Mouse (Mus musculus): ENCODE data around the gene Naglu. TPM values are rescaled to one million over a fixed set of nuclear protein-coding genes. Genes with fewer than 3 reads are reported as not detected.
"Not testable (repeated sequence)": the region's sequence is repeated elsewhere in the genome, so short reads cannot be mapped to it uniquely, and the experiment has no call there.

The Naglu gene
- total RNA-seq, 2 experiments from 2014 or later: 8.3 TPM

GRCm38 (mm10) chr11:101118105-101118504, 48.3 kb downstream of the Naglu start:
- TF ChIP-seq CTCF (IDR thresholded peaks at IDR 0.05): no peak
- Histone ChIP-seq H3K27ac (no peak overlapping the region), H3K4me3 (peak overlapping the region; percentile 97)
- intact Hi-C loops (cut with DNase I): no loop called here
- no peak for DNase-seq (ENCODE audit: extremely low spot score in 1 of 2, low spot score in 2 of 2)

- DNase-seq (ENCODE audit: extremely low spot score in 1 of 2, low spot score in 2 of 2): no peak
- intact Hi-C loops (cut with DNase I): no loop called here
- TF ChIP-seq CTCF (IDR thresholded peaks at IDR 0.05): peak; percentile 22
- Histone ChIP-seq H3K27ac (peak overlapping the region; percentile 97), H3K4me3 (peak overlapping the region; percentile 97)
Observed at GRCm38 (mm10) chr11:101119131-101119760, 49.4 kb downstream of the Naglu start.

- Histone ChIP-seq H3K27ac (peak within 1 kb of the TSS; percentile 97), H3K4me3 (peak within 1 kb of the TSS; percentile 97)
- intact Hi-C loops (cut with DNase I): loop anchor here (1.0 kb wide), 1 partner anchor 51 kb away; the partner anchor contains the start of gene Plekhh3
- no peak; the same call in 1 of the 2 replicates for TF ChIP-seq CTCF (IDR thresholded peaks at IDR 0.05)
- DNase-seq (ENCODE audit: extremely low spot score in 1 of 2, low spot score in 2 of 2): peak; percentile 99 to 100
Observed at GRCm38 (mm10) chr11:101119761-101120544, 50.1 kb downstream of the Naglu start, which contains the start of the genes Retreg3 and Tubg1. Gene Retreg3, minus strand, starts transcription at chr11:101119893. Gene Tubg1, plus strand, starts transcription at chr11:101119938.

- Histone ChIP-seq H3K27ac (peak overlapping the region; percentile 88), H3K4me3 (peak overlapping the region; percentile 97)
- intact Hi-C loops (cut with DNase I): loop anchor here (1.0 kb wide), 1 partner anchor 51 kb away; the partner anchor contains the start of gene Plekhh3
- no peak for DNase-seq (ENCODE audit: extremely low spot score in 1 of 2, low spot score in 2 of 2)
- TF ChIP-seq CTCF (IDR thresholded peaks at IDR 0.05): no peak
Observed at GRCm38 (mm10) chr11:101120545-101121188, 50.9 kb downstream of the Naglu start.

GRCm38 (mm10) chr11:101124494-101124893, 54.7 kb downstream of the Naglu start:
- DNase-seq (ENCODE audit: extremely low spot score in 1 of 2, low spot score in 2 of 2); H3K4me3 ChIP-seq; H3K27ac ChIP-seq; intact Hi-C loops (cut with DNase I): not testable (repeated sequence)

- DNase-seq (ENCODE audit: extremely low spot score in 1 of 2, low spot score in 2 of 2); H3K4me3 ChIP-seq; H3K27ac ChIP-seq; intact Hi-C loops (cut with DNase I): not testable (repeated sequence)
Observed at GRCm38 (mm10) chr11:101125008-101125407, 55.2 kb downstream of the Naglu start.

- Histone ChIP-seq H3K27ac (no peak overlapping the region), H3K4me3 (no peak overlapping the region)
- no peak; the same call in 1 of the 2 replicates for TF ChIP-seq CTCF (IDR thresholded peaks at IDR 0.05)
- DNase-seq (ENCODE audit: extremely low spot score in 1 of 2, low spot score in 2 of 2): no peak
- intact Hi-C loops (cut with DNase I): no loop called here
Observed at GRCm38 (mm10) chr11:101127075-101127474, 57.3 kb downstream of the Naglu start.

Small RNA genes within 50 kb of the gene (microRNA-seq; reads per million reads assigned to microRNA genes)
- gene Mir6928: 2.4 to 3.2 reads per million in 2 experiments

Other genes starting within 250 kb of the Naglu start
- 10 to 100 TPM; 23.6 to 25.0 TPM for gene Stat5b, start 219.3 kb upstream of the Naglu start, total RNA-seq (2021)
- 1 to 10 TPM; 1.7 to 2.0 TPM for gene Stat5a, start 210.7 kb upstream of the Naglu start, total RNA-seq (2021)
- 10 to 100 TPM; 35.7 to 40.9 TPM for gene Stat3, start 130.5 kb upstream of the Naglu start, total RNA-seq (2021)
- 10 to 100 TPM; 19.2 to 22.2 TPM for gene Cavin1, start 99.1 kb upstream of the Naglu start, total RNA-seq (2021)
- gene Atp6v0a1, start 60.6 kb upstream of the Naglu start, total RNA-seq (2021): 100 to 1,000 TPM; 442 to 461 TPM
- 1 to 10 TPM in 1 of 2 experiments, under 1 TPM in 1; 0.87 to 1.5 TPM for gene Hsd17b1, start 8.4 kb downstream of the Naglu start, total RNA-seq (2021)
- 10 to 100 TPM; 22.5 to 24.1 TPM for gene Coasy, start 12.6 kb downstream of the Naglu start, total RNA-seq (2021)
- 10 to 100 TPM; 41.1 to 44.7 TPM for gene Mlx, start 17.3 kb downstream of the Naglu start, total RNA-seq (2021)
- gene Psmc3ip, start 25.4 kb downstream of the Naglu start, total RNA-seq (2021): 1 to 10 TPM; 2.7 to 3.1 TPM
- 10 to 100 TPM; 50.7 to 56.6 TPM for gene Retreg3, start 49.9 kb downstream of the Naglu start, total RNA-seq (2021)
- gene Tubg1, start 49.9 kb downstream of the Naglu start, total RNA-seq (2021): 10 to 100 TPM; 45.1 to 45.8 TPM
- gene Tubg2, start 85.9 kb downstream of the Naglu start, total RNA-seq (2021): 10 to 100 TPM; 51.4 to 52.9 TPM
- 100 to 1,000 TPM; 171 to 182 TPM for gene Cntnap1, start 100.5 kb downstream of the Naglu start, total RNA-seq (2021)
- gene Plekhh3, start 101.3 kb downstream of the Naglu start, total RNA-seq (2021): 10 to 100 TPM; 13.0 to 13.2 TPM
- gene Ccr10, start 105.4 kb downstream of the Naglu start, total RNA-seq (2021): under 1 TPM in 1 of 2 experiments, not detected in 1; 0.38 TPM
- gene Ezh1, start 156.5 kb downstream of the Naglu start, total RNA-seq (2021): 10 to 100 TPM; 56.9 to 62.1 TPM
- 10 to 100 TPM; 35.7 to 40.8 TPM for gene Ramp2, start 176.0 kb downstream of the Naglu start, total RNA-seq (2021)
- gene Vps25, start 183.7 kb downstream of the Naglu start, total RNA-seq (2021): 10 to 100 TPM; 59.3 to 61.0 TPM
- gene Wnk4, start 190.6 kb downstream of the Naglu start, total RNA-seq (2021): 1 to 10 TPM; 4.5 to 8.0 TPM
- under 1 TPM; 0.44 to 0.81 TPM for gene Cntd1, start 209.0 kb downstream of the Naglu start, total RNA-seq (2021)
- 10 to 100 TPM; 97.5 to 98.4 TPM for gene Coa3, start 209.1 kb downstream of the Naglu start, total RNA-seq (2021)
- 100 to 1,000 TPM; 210 to 218 TPM for gene Becn1, start 232.3 kb downstream of the Naglu start, total RNA-seq (2021)
- gene Psme3, start 246.2 kb downstream of the Naglu start, total RNA-seq (2021): 100 to 1,000 TPM; 125 to 132 TPM